Mouse (Mus musculus): Measurements from ENCODE around the gene Insc. TPM values are rescaled to one million over a fixed set of nuclear protein-coding genes. Genes with fewer than 3 reads are reported as not detected.

Gene Insc
- polyA plus RNA-seq (2012; rRNA removed) = 5.9 and 6.0 TPM in 2 replicates

GRCm38 (mm10) chr7:114743022-114743780 is at the start of gene Insc:
Gene Insc (plus strand): TSS chr7:114743694.
- no peaks in the 10 kb centered on the region for H3K27me3 ChIP-seq (replicated peaks; ENCODE audit: control insufficient read depth, insufficient read depth, low read length)
- WGBS = 78% methylated on average over 5 of the region's 5 CpGs
- no peak for TF ChIP-seq POLR2A (IDR thresholded peaks at IDR 0.05; ENCODE audit: low read depth, low read length)
- TF ChIP-seq CTCF (conservative IDR thresholded peaks at IDR 0.05; ENCODE audit: insufficient read depth, insufficient read length, low read depth, low read length) = no peak
- H3K4me1 ChIP-seq (ENCODE audit: control insufficient read depth, insufficient read depth, low read length) = no peaks in the 10 kb centered on the region
- no peaks in the 10 kb centered on the region for H3K36me3 ChIP-seq (ENCODE audit: control insufficient read depth, insufficient read depth, low read length)
- no peak for DNase-seq
- no peak within 1 kb of the TSS for H3K4me3 ChIP-seq (ENCODE audit: insufficient read depth, low read depth, low read length)
- no peak within 1 kb of the TSS for H3K27ac ChIP-seq (ENCODE audit: insufficient read depth, low read depth, low read length)

- Histone ChIP-seq H3K27me3 (replicated peaks; ENCODE audit: control insufficient read depth, insufficient read depth, low read length) (no peaks in the 10 kb centered on the region), H3K4me1 (ENCODE audit: control insufficient read depth, insufficient read depth, low read length) (no peaks in the 10 kb centered on the region), H3K4me3 (ENCODE audit: insufficient read depth, low read depth, low read length) (no peak overlapping the region), H3K27ac (ENCODE audit: insufficient read depth, low read depth, low read length) (no peak overlapping the region), H3K36me3 (ENCODE audit: control insufficient read depth, insufficient read depth, low read length) (no peaks in the 10 kb centered on the region)
- no peak for DNase-seq
- 10% methylated on average over 2 of the region's 2 CpGs for WGBS
- no peak for TF ChIP-seq CTCF (conservative IDR thresholded peaks at IDR 0.05; ENCODE audit: insufficient read depth, insufficient read length, low read depth, low read length)
- no peak for TF ChIP-seq POLR2A (IDR thresholded peaks at IDR 0.05; ENCODE audit: low read depth, low read length)
These were observed 42.6 kb upstream of the Insc start for GRCm38 (mm10) chr7:114700871-114701270.

GRCm38 (mm10) chr7:114706716-114707115 is 36.8 kb upstream of the Insc start:
- H3K36me3 ChIP-seq (ENCODE audit: control insufficient read depth, insufficient read depth, low read length) = no peaks in the 10 kb centered on the region
- H3K4me1 ChIP-seq (ENCODE audit: control insufficient read depth, insufficient read depth, low read length) = no peaks in the 10 kb centered on the region
- no peak for TF ChIP-seq POLR2A (IDR thresholded peaks at IDR 0.05; ENCODE audit: low read depth, low read length)
- DNase-seq = no peak
- no peaks in the 10 kb centered on the region for H3K27me3 ChIP-seq (replicated peaks; ENCODE audit: control insufficient read depth, insufficient read depth, low read length)
- no peak overlapping the region for H3K27ac ChIP-seq (ENCODE audit: insufficient read depth, low read depth, low read length)
- WGBS = 71% methylated on average over 4 of the region's 4 CpGs
- no peak overlapping the region for H3K4me3 ChIP-seq (ENCODE audit: insufficient read depth, low read depth, low read length)

- Histone ChIP-seq H3K36me3 (ENCODE audit: control insufficient read depth, insufficient read depth, low read length) (no peaks in the 10 kb centered on the region), H3K4me1 (ENCODE audit: control insufficient read depth, insufficient read depth, low read length) (no peaks in the 10 kb centered on the region), H3K27me3 (replicated peaks; ENCODE audit: control insufficient read depth, insufficient read depth, low read length) (no peaks in the 10 kb centered on the region), H3K27ac (ENCODE audit: insufficient read depth, low read depth, low read length) (no peak overlapping the region), H3K4me3 (ENCODE audit: insufficient read depth, low read depth, low read length) (no peak overlapping the region)
- WGBS = 68% methylated on average over 1 of the region's 1 CpGs
- DNase-seq = no peak
- TF ChIP-seq POLR2A (IDR thresholded peaks at IDR 0.05; ENCODE audit: low read depth, low read length) = no peak
- no peak for TF ChIP-seq CTCF (conservative IDR thresholded peaks at IDR 0.05; ENCODE audit: insufficient read depth, insufficient read length, low read depth, low read length)
These were observed 36.1 kb upstream of the Insc start for GRCm38 (mm10) chr7:114707398-114707797.

GRCm38 (mm10) chr7:114710419-114710818 is 33.1 kb upstream of the Insc start:
- 72% methylated on average over 2 of the region's 2 CpGs for WGBS
- Histone ChIP-seq H3K36me3 (ENCODE audit: control insufficient read depth, insufficient read depth, low read length) (no peaks in the 10 kb centered on the region), H3K4me1 (ENCODE audit: control insufficient read depth, insufficient read depth, low read length) (no peaks in the 10 kb centered on the region), H3K4me3 (ENCODE audit: insufficient read depth, low read depth, low read length) (no peak overlapping the region), H3K27ac (ENCODE audit: insufficient read depth, low read depth, low read length) (no peak overlapping the region), H3K27me3 (replicated peaks; ENCODE audit: control insufficient read depth, insufficient read depth, low read length) (no peaks in the 10 kb centered on the region)
- TF ChIP-seq CTCF (conservative IDR thresholded peaks at IDR 0.05; ENCODE audit: insufficient read depth, insufficient read length, low read depth, low read length) = no peak
- DNase-seq = no peak

GRCm38 (mm10) chr7:114712523-114712922 is 31.0 kb upstream of the Insc start:
- 77% methylated on average over 1 of the region's 1 CpGs for WGBS

GRCm38 (mm10) chr7:114718300-114718699 is 25.2 kb upstream of the Insc start, which contains the start of gene Calcb:
Gene Calcb (plus strand): TSS chr7:114718643.
- no peak within 1 kb of the TSS for H3K27ac ChIP-seq (ENCODE audit: insufficient read depth, low read depth, low read length)
- H3K36me3 ChIP-seq (ENCODE audit: control insufficient read depth, insufficient read depth, low read length) = no peaks in the 10 kb centered on the region
- no peak within 1 kb of the TSS for H3K4me3 ChIP-seq (ENCODE audit: insufficient read depth, low read depth, low read length)
- no peaks in the 10 kb centered on the region for H3K4me1 ChIP-seq (ENCODE audit: control insufficient read depth, insufficient read depth, low read length)
- TF ChIP-seq POLR2A (IDR thresholded peaks at IDR 0.05; ENCODE audit: low read depth, low read length) (no peak), CTCF (conservative IDR thresholded peaks at IDR 0.05; ENCODE audit: insufficient read depth, insufficient read length, low read depth, low read length) (no peak)
- no peak for DNase-seq
- no peaks in the 10 kb centered on the region for H3K27me3 ChIP-seq (replicated peaks; ENCODE audit: control insufficient read depth, insufficient read depth, low read length)
- 5% methylated on average over 11 of the region's 11 CpGs for WGBS

More at GRCm38 (mm10) chr7:114712523-114712922, 31.0 kb upstream of the Insc start:
- Histone ChIP-seq H3K36me3 (ENCODE audit: control insufficient read depth, insufficient read depth, low read length) (no peaks in the 10 kb centered on the region), H3K27ac (ENCODE audit: insufficient read depth, low read depth, low read length) (no peak overlapping the region), H3K4me1 (ENCODE audit: control insufficient read depth, insufficient read depth, low read length) (no peaks in the 10 kb centered on the region), H3K27me3 (replicated peaks; ENCODE audit: control insufficient read depth, insufficient read depth, low read length) (no peaks in the 10 kb centered on the region), H3K4me3 (ENCODE audit: insufficient read depth, low read depth, low read length) (no peak overlapping the region)
- no peak for DNase-seq
- no peak for TF ChIP-seq POLR2A (IDR thresholded peaks at IDR 0.05; ENCODE audit: low read depth, low read length)
- TF ChIP-seq CTCF (conservative IDR thresholded peaks at IDR 0.05; ENCODE audit: insufficient read depth, insufficient read length, low read depth, low read length) = no peak
